Mouse (Mus musculus): ENCODE data around the gene Tbc1d10a. TPM values are rescaled to one million over a fixed set of nuclear protein-coding genes. Genes with fewer than 3 reads are reported as not detected.

The Tbc1d10a gene
- polyA plus RNA-seq (2015; fragmentation: Illumina TruSeq; extraction: RNeasy Lipid Tissue Mini Kit (QIAGEN cat#74804); ENCODE audit: low read depth, low replicate concordance), result 30.6 TPM

DNA sequence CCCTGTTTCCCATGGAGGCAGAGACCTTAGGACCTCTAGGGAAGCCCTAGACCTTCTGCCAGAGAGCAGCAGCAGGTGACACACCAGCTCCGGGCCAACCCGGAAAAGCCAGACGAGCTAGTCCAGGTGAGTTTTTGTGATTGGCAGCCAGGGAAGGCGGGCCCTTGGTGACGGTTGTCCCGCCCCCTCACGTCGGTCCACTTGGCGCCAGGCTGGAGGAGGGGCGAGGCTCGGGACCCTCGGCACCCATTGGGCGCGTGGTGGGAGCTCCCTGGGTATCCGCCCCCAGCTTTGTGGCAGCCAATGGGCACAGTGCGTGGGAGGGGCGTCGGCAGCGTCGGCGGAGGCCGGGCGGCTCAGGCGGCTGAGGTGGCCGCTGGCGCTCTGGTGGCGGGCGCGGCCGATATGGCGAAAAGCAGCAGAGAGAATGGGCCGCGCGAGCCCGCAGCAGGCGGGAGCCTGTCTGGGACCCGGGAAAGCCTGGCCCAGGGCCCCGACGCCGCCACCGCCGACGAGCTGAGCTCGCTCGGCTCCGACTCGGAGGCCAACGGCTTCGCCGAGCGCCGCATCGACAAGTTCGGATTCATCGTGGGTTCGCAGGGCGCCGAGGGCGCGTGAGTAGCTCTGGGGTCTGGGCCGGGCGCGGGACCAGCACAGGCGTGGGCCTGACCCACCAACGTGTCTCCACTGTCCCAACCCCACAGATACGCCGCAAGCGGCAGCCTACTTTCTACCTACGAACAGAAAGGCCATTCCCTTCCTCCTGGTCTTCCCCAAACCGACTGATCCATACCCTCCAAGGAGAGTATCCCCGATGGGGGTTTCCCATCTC, at the start of gene Tbc1d10a:
TSS of gene Tbc1d10a (plus strand) at position 304 of the 832 bp plus-strand sequence.

DNA sequence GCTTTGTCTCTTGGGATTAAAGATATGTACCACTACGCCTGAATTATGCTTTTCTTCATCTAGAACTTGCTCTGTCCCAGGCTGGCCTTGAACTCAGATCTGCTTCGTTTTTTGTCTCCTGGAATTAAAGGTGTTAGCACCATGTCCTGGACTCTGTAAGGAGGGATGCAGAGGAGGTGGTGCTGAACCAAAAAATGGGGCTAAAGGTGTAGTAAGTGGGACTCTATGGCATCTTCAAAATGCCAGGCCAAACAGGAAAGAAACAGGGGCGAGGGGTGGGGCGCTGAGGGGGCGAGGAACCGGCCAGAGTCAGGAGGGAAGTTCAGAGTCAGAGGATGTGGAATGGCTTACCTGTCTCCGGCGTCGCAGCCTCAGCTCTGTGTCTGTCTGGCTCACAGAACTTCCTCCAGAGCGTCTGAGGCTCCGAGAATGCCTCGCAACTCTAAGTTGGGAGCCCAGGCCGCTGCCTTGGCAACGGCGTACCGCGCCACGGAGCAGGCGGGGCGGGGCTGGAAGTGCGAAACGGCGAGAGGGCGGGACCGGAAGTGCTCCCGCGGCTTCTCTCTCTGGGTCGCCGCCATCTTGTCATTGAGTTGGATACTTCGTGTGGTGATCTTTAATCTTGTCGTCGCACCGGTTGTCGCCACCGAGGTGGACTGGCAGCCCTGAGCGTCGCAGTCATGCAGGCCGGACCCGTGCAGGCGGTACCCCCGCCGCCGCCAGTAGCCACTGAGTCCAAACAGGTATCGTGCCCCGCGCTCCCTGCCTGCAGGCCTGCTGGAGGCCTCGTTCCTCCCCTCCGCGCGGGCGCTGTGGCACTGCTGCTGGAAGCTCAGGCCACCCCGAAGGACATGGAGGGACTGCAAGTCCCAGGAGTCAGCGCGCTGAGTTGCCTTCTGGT, 26.5 kb upstream of the Tbc1d10a start, which contains the start of the genes Ccdc157 and Sf3a1:
TSS of gene Ccdc157 (minus strand) at position 486 of the 901 bp plus-strand sequence.
TSS of gene Sf3a1 (plus strand) at position 543 of the 901 bp plus-strand sequence.

GRCm38 (mm10) chr11:4217914-4218629, 31.5 kb downstream of the Tbc1d10a start, which contains the start of gene Castor1:
Castor1 (plus strand) TSS chr11:4218225.

DNA sequence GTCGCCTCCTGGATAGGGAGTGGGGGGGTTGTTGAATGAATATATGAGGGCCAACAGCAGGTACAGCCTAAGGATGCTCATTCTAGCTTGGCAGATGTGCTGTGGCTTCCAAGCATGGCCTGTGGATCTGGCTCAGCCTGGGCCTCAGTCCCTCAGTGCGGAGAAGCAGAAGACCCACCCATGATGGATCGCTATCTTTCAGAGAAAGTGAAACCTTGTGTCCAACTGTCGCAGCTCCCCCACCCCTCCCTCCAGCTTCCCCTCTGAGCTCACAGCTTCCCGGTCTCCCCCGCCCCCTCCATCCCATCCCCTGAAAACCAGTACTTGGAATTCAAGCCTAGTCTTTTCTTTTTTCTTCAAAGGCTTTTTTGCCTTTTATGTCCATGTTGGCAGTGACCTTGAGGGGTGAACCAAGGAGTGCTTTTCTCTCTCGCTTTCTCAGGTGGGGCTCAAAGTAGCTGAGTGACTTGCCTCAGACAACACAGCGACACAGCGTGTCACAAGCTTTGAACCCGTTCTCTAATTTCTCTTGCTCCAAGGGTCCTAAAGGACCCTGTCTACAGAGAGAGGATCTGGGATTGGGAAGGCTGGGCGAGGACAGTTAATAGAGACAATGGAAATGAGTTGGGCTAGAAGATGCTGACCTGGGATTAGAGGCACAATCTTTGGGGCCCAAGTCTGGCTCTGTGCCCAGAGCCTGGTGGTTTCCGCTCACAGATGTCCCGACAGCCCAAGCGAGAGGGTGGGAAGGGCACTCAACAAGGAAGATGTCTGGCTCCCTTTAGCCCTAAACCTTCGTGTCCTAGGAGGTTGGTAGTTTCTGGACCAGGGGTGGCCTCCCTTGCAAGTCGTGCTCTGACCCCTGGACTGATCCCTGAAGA, 49.3 kb downstream of the Tbc1d10a start, which contains the start of gene Osm:
TSS of gene Osm (plus strand) at position 756 of the 881 bp plus-strand sequence.

GRCm38 (mm10) chr11:4256846-4257607, 70.4 kb downstream of the Tbc1d10a start, which contains the start of gene Lif:
Lif (plus strand) TSS chr11:4257557.

Other genes with a start within 250 kb of the Tbc1d10a start
- gene Pes1, start 222.8 kb upstream of the Tbc1d10a start, polyA plus RNA-seq (2015; fragmentation: Illumina TruSeq; extraction: RNeasy Lipid Tissue Mini Kit (QIAGEN cat#74804); ENCODE audit: low read depth, low replicate concordance), result 37.4 TPM
- gene 4930556J24Rik, start 210.0 kb upstream of the Tbc1d10a start, polyA plus RNA-seq (2015; fragmentation: Illumina TruSeq; extraction: RNeasy Lipid Tissue Mini Kit (QIAGEN cat#74804); ENCODE audit: low read depth, low replicate concordance), result not detected
- gene Gal3st1, start 203.2 kb upstream of the Tbc1d10a start, polyA plus RNA-seq (2015; fragmentation: Illumina TruSeq; extraction: RNeasy Lipid Tissue Mini Kit (QIAGEN cat#74804); ENCODE audit: low read depth, low replicate concordance), result 15.2 TPM
- 1.8 TPM for gene Sec14l4, start 155.3 kb upstream of the Tbc1d10a start, polyA plus RNA-seq (2015; fragmentation: Illumina TruSeq; extraction: RNeasy Lipid Tissue Mini Kit (QIAGEN cat#74804); ENCODE audit: low read depth, low replicate concordance)
- gene Sec14l3, start 121.9 kb upstream of the Tbc1d10a start, polyA plus RNA-seq (2015; fragmentation: Illumina TruSeq; extraction: RNeasy Lipid Tissue Mini Kit (QIAGEN cat#74804); ENCODE audit: low read depth, low replicate concordance), result 0.80 TPM
- gene Mtfp1, start 91.3 kb upstream of the Tbc1d10a start, polyA plus RNA-seq (2015; fragmentation: Illumina TruSeq; extraction: RNeasy Lipid Tissue Mini Kit (QIAGEN cat#74804); ENCODE audit: low read depth, low replicate concordance), result 122 TPM
- gene Sec14l2, start 63.4 kb upstream of the Tbc1d10a start, polyA plus RNA-seq (2015; fragmentation: Illumina TruSeq; extraction: RNeasy Lipid Tissue Mini Kit (QIAGEN cat#74804); ENCODE audit: low read depth, low replicate concordance), result 44.6 TPM
- gene Rnf215, start 51.6 kb upstream of the Tbc1d10a start, polyA plus RNA-seq (2015; fragmentation: Illumina TruSeq; extraction: RNeasy Lipid Tissue Mini Kit (QIAGEN cat#74804); ENCODE audit: low read depth, low replicate concordance), result 32.2 TPM
- 15.1 TPM for gene Ccdc157, start 26.5 kb upstream of the Tbc1d10a start, polyA plus RNA-seq (2015; fragmentation: Illumina TruSeq; extraction: RNeasy Lipid Tissue Mini Kit (QIAGEN cat#74804); ENCODE audit: low read depth, low replicate concordance)
- 38.7 TPM for gene Sf3a1, start 26.4 kb upstream of the Tbc1d10a start, polyA plus RNA-seq (2015; fragmentation: Illumina TruSeq; extraction: RNeasy Lipid Tissue Mini Kit (QIAGEN cat#74804); ENCODE audit: low read depth, low replicate concordance)
- gene Castor1, start 31.4 kb downstream of the Tbc1d10a start, polyA plus RNA-seq (2015; fragmentation: Illumina TruSeq; extraction: RNeasy Lipid Tissue Mini Kit (QIAGEN cat#74804); ENCODE audit: low read depth, low replicate concordance), result 4.5 TPM
- not detected for gene Osm, start 49.6 kb downstream of the Tbc1d10a start, polyA plus RNA-seq (2015; fragmentation: Illumina TruSeq; extraction: RNeasy Lipid Tissue Mini Kit (QIAGEN cat#74804); ENCODE audit: low read depth, low replicate concordance)
- 0.37 TPM for gene Lif, start 70.8 kb downstream of the Tbc1d10a start, polyA plus RNA-seq (2015; fragmentation: Illumina TruSeq; extraction: RNeasy Lipid Tissue Mini Kit (QIAGEN cat#74804); ENCODE audit: low read depth, low replicate concordance)